Mouse (Mus musculus) intestine, embryonic 14.5 days (tissue): ENCODE data around the gene Dlgap5. TPM values are rescaled to one million over a fixed set of nuclear protein-coding genes. Genes with fewer than 3 reads are reported as not detected.

Source experiments
- ATAC-seq: fragments of 200-750 bp; cut with Nextera tagmentation; replicated peaks from 2 replicates; pipeline ENCODE4 v1.8.0; 2017; ENCODE audit warnings: low read depth, moderate number of reproducible peaks, moderate TSS enrichment, moderate library complexity; ENCODE audit not compliant: low FRiP score, low TSS enrichment
- DNase-seq: peaks from one replicate; pipeline ENCODE4 v3.0.0-alpha.2; 2018; ENCODE audit warnings: low spot score
- H3K27ac ChIP-seq: fragments of 300-500 bp; sonication (generic); 2 replicates; pipeline ENCODE4 v1.5.1; 2014; ENCODE audit warnings: low read depth, mild to moderate bottlenecking, control low read depth
- H3K27me3 ChIP-seq: fragments of 300-500 bp; sonication (generic); replicated peaks from 2 replicates; pipeline ENCODE4 v1.6.1; 2014; ENCODE audit warnings: low read length, control low read depth; ENCODE audit not compliant: control insufficient read depth, insufficient read depth
- H3K36me3 ChIP-seq: fragments of 300-500 bp; sonication (generic); 2 replicates; pipeline ENCODE4 v1.6.1; 2014; ENCODE audit warnings: low read length, control low read depth; ENCODE audit not compliant: control insufficient read depth, insufficient read depth
- H3K4me1 ChIP-seq: fragments of 300-500 bp; sonication (generic); replicated peaks from 2 replicates; pipeline ENCODE4 v1.6.1; 2014; ENCODE audit warnings: low read length, control low read depth, mixed read lengths; ENCODE audit not compliant: control insufficient read depth, insufficient read depth
- H3K4me2 ChIP-seq: fragments of 300-500 bp; sonication (generic); 2 replicates; pipeline ENCODE4 v1.6.1; 2014; ENCODE audit warnings: low read length
- H3K4me3 ChIP-seq: fragments of 300-500 bp; sonication (generic); 2 replicates; pipeline ENCODE4 v1.5.1; 2014; ENCODE audit warnings: low read depth, low read length, control low read depth, mixed read lengths
- H3K9ac ChIP-seq: fragments of 300-500 bp; sonication (generic); 2 replicates; pipeline ENCODE4 v1.6.1; 2014; ENCODE audit warnings: mild to moderate bottlenecking, low read length
- H3K9me3 ChIP-seq: fragments of 300-500 bp; sonication (generic); 2 replicates; pipeline ENCODE4 v1.6.1; 2016; ENCODE audit warnings: low read length, control low read depth; ENCODE audit not compliant: control insufficient read depth
- WGBS: fragments of 180-500 bp; shearing (Covaris S2); extraction: QIAGEN DNeasy Blood & Tissue Kit; methylation state at CpG from one replicate; pipeline ENCODE4 v1.1.7; 2014; 5-methylcytosine and 5-hydroxymethylcytosine counted together
- polyA plus RNA-seq: library from polyadenylated mRNA; unstranded; fragments of >200 nt; fragmentation: Nextera tagmentation; extraction: Ambion mirVana; gene quantifications from 2 replicates; pipeline ENCODE4 v1.2.1, GENCODE M21; 2014

Gene Dlgap5
- polyA plus RNA-seq, 1 experiment from 2014 or later = 39.5 TPM

DNA sequence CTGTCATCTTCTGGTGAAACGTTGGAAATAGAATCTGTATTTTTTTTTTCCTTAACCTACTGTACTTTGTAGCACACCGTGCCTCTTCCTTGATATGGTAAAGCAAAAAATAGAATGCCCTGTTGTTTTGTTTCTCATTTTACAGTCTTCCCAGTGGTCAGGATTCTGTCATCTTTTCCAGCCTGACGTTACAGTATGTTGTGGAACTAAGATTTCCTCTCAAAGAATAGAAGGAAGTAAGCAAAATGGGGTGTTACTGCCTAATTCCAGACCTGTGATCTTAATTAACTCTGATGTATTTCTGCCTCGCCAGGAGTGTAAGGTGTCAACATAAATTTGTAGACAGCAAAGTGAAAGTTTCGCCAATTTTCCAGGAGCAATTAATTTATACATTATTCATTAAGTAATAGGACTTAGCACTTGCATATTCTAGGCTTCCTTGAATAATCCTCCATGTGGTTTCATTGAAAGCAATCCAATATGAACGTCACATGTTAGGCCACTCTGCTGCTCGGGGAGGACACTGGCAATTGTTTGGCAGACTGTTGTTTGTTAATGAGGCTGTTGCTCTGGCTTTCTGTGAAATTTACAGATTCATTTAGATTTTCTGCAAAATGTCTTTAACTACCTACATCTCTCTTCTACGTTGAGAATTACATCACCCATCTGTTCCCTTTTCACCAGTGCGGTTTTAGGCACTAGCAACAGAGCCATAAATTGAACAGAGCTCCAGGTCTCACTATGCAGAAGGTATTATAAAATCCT lies 27.3 kb upstream of the Dlgap5 start:
- DNase-seq (no peak), ATAC-seq (no peak)
- H3K9me3 ChIP-seq = no peaks in the 10 kb centered on the region
- no peak overlapping the region for H3K4me2 ChIP-seq
- H3K36me3 ChIP-seq = no peaks in the 10 kb centered on the region
- no peak overlapping the region for H3K4me3 ChIP-seq
- no peak overlapping the region for H3K9ac ChIP-seq
- H3K27ac ChIP-seq = no peak overlapping the region
- WGBS = 69% methylated on average over 9 of the region's 9 CpGs
- H3K27me3 ChIP-seq = no peaks in the 10 kb centered on the region
- no peaks in the 10 kb centered on the region for H3K4me1 ChIP-seq

GRCm38 (mm10) chr14:47444907-47445306 lies 26.7 kb upstream of the Dlgap5 start:
- 59% methylated on average over 2 of the region's 2 CpGs for WGBS
- DNase-seq (no peak), ATAC-seq (no peak)
- H3K27me3 ChIP-seq = no peaks in the 10 kb centered on the region
- H3K4me3 ChIP-seq = no peak overlapping the region
- H3K27ac ChIP-seq = no peak overlapping the region
- H3K9ac ChIP-seq = no peak overlapping the region
- no peaks in the 10 kb centered on the region for H3K9me3 ChIP-seq
- H3K4me2 ChIP-seq = no peak overlapping the region
- H3K36me3 ChIP-seq = no peaks in the 10 kb centered on the region
- no peaks in the 10 kb centered on the region for H3K4me1 ChIP-seq

- H3K4me3 ChIP-seq = no peak overlapping the region
- WGBS = 70% methylated on average over 3 of the region's 3 CpGs
- H3K4me1 ChIP-seq = no peaks in the 10 kb centered on the region
- H3K27me3 ChIP-seq = no peaks in the 10 kb centered on the region
- H3K36me3 ChIP-seq = no peaks in the 10 kb centered on the region
- H3K9me3 ChIP-seq = 0 out of 2 replicates have a peak, but pooled peaks cover 2% of the 10 kb centered on the region
- H3K4me2 ChIP-seq = no peak overlapping the region
- DNase-seq = no peak
- ATAC-seq = no peak
- no peak overlapping the region for H3K9ac ChIP-seq
- H3K27ac ChIP-seq = no peak overlapping the region
Measured at GRCm38 (mm10) chr14:47438947-47439346, 20.7 kb upstream of the Dlgap5 start.

DNA sequence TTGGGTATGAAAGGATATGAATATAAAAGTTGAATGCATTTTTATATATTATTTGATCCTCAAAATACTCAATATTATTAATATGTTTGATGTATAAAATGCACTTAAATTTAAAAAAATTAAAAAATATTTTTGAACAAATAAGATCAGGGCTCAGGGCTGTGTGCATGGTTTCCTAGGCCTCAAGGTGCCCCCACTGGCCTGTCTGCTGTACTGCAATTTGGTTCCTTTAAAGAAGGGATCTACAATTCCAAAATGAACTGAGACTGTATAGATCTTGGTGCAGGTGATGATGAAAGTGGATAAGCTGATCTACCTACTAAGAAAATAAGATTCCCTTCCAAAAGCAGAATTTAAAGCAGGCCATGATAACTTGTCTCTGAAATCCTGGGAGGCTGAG lies 14.8 kb upstream of the Dlgap5 start:
- H3K4me3 ChIP-seq = no peak overlapping the region
- no peaks in the 10 kb centered on the region for H3K9me3 ChIP-seq
- H3K27me3 ChIP-seq = no peaks in the 10 kb centered on the region
- no peak overlapping the region for H3K4me2 ChIP-seq
- no peaks in the 10 kb centered on the region for H3K4me1 ChIP-seq
- no peak overlapping the region for H3K9ac ChIP-seq
- DNase-seq (no peak), ATAC-seq (no peak)
- H3K36me3 ChIP-seq = no peaks in the 10 kb centered on the region
- H3K27ac ChIP-seq = no peak overlapping the region

- H3K9me3 ChIP-seq = no peaks in the 10 kb centered on the region
- no peak for DNase-seq
- H3K27me3 ChIP-seq = no peaks in the 10 kb centered on the region
- no peak overlapping the region for H3K4me3 ChIP-seq
- no peak overlapping the region for H3K4me2 ChIP-seq
- ATAC-seq = no peak
- H3K4me1 ChIP-seq = peaks cover 2% of the 10 kb centered on the region
- WGBS = 68% methylated on average over 4 of the region's 4 CpGs
- H3K27ac ChIP-seq = no peak overlapping the region
- H3K36me3 ChIP-seq = no peaks in the 10 kb centered on the region
- H3K9ac ChIP-seq = no peak overlapping the region
Measured at GRCm38 (mm10) chr14:47422466-47422865, 4.3 kb upstream of the Dlgap5 start.

GRCm38 (mm10) chr14:47421606-47422005 lies 3.4 kb upstream of the Dlgap5 start:
- H3K4me2 ChIP-seq = no peak overlapping the region
- 17% methylated on average over 2 of the region's 2 CpGs for WGBS
- no peak overlapping the region for H3K27ac ChIP-seq
- no peak overlapping the region for H3K9ac ChIP-seq
- no peak for DNase-seq
- no peak for ATAC-seq
- H3K4me3 ChIP-seq = no peak overlapping the region
- H3K4me1 ChIP-seq = peaks cover 10% of the 10 kb centered on the region
- H3K36me3 ChIP-seq = no peaks in the 10 kb centered on the region
- H3K9me3 ChIP-seq = no peaks in the 10 kb centered on the region
- H3K27me3 ChIP-seq = no peaks in the 10 kb centered on the region

DNA sequence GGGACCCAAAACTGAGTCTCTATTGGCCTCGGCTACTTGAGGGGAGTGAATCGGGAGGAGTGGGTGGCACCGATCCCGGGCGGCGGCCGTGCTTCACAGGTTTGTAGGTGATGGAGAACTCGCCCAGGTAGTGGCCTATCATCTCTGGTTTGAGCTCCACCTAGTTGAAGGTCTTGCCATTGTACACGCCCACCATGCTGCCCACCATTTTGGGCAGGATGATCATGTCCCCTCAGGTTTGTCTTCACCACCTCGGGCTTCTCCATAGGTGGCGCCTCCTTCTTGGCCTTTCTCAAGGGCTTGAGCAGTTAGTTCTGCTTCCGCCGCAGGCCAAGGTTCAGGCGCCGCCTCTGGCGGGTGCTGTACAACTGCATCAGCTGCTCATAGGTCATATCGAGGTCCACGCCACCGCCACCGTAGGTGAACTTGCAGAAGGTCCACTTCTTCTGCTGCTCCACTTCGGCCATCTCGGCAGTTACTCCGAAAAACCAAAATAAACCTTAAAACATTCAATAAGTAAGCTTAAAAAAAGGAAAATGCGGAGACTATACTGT lies 1.6 kb upstream of the Dlgap5 start:
- H3K27me3 ChIP-seq = no peaks in the 10 kb centered on the region
- no peaks in the 10 kb centered on the region for H3K9me3 ChIP-seq
- no peak for ATAC-seq
- no peak overlapping the region for H3K4me2 ChIP-seq
- H3K4me1 ChIP-seq = peaks cover 10% of the 10 kb centered on the region
- DNase-seq = no peak
- H3K4me3 ChIP-seq = no peak overlapping the region
- H3K36me3 ChIP-seq = peaks cover 13% of the 10 kb centered on the region
- H3K9ac ChIP-seq = no peak overlapping the region
- WGBS = 92% methylated on average over 24 of the region's 24 CpGs
- H3K27ac ChIP-seq = no peak overlapping the region

- Histone ChIP-seq H3K4me3 (no peak overlapping the region), H3K36me3 (peaks cover 20% of the 10 kb centered on the region), H3K9me3 (no peaks in the 10 kb centered on the region), H3K4me2 (no peak overlapping the region), H3K27me3 (no peaks in the 10 kb centered on the region), H3K9ac (no peak overlapping the region), H3K4me1 (peaks cover 10% of the 10 kb centered on the region), H3K27ac (peak overlapping the region; percentile 45; the same call in 1 of the 2 replicates)
- ATAC-seq (no peak), DNase-seq (no peak)
- WGBS = 86% methylated on average over 9 of the region's 9 CpGs
Measured at GRCm38 (mm10) chr14:47419034-47419625, 923 bp upstream of the Dlgap5 start.

- DNase-seq (no peak), ATAC-seq (no peak)
- peak overlapping the region; percentile 61 for H3K4me3 ChIP-seq
Measured at GRCm38 (mm10) chr14:47418666-47418991, 422 bp upstream of the Dlgap5 start.

More at GRCm38 (mm10) chr14:47418666-47418991, 422 bp upstream of the Dlgap5 start:
- Histone ChIP-seq H3K4me2 (peak overlapping the region; percentile 77), H3K27me3 (no peaks in the 10 kb centered on the region), H3K36me3 (peaks cover 25% of the 10 kb centered on the region), H3K27ac (peak overlapping the region; percentile 45; the same call in 1 of the 2 replicates), H3K9ac (peak overlapping the region; percentile 38; the same call in 1 of the 2 replicates), H3K4me1 (peaks cover 10% of the 10 kb centered on the region), H3K9me3 (no peaks in the 10 kb centered on the region)
- 31% methylated on average over 5 of the region's 5 CpGs for WGBS
